Mouse (Mus musculus): ENCODE data around the gene Smdt1. TPM values are rescaled to one million over a fixed set of nuclear protein-coding genes. Genes with fewer than 3 reads are reported as not detected.

The Smdt1 gene
- polyA plus RNA-seq (2012): 111 and 132 TPM in 2 replicates

DNA sequence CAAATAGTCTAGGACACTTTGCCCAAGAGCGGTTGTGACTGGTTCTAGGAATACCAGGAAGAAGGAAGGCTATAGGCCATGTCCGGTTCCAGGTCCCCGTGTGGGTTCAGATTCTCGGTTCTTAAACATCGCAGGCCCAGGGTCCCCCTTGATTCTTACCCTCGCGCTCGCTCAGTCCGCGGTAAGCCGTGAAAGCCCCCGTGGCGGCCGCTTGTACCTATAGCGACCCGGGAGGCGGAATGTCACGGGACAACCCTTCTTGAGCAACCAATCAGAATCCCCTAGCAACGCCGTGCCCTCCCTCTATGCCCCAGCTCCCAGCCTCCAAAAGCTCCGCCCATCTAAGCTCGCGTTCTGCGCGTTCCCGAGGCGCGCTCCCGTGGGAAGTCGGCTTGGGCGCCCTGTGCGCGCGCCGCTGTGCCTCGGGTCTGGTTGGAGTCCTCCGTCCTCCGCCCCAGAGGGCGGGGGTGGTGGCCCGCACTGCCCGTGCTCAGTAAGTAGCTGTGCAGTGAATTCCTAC lies at the start of gene Smdt1, which contains the start of the genes Naga and Pheta2:
Smdt1 (plus strand) TSS at position 367 of the 520 bp plus-strand sequence.
Naga (minus strand) TSS at position 333 of the 520 bp plus-strand sequence.
Pheta2 (plus strand) TSS at position 350 of the 520 bp plus-strand sequence.
- TF ChIP-seq GATA1 (IDR thresholded peaks at IDR 0.05; ENCODE audit: low read length): no peak

GRCm38 (mm10) chr15:82290252-82290651 lies 48.5 kb upstream of the Smdt1 start:
- no peak for TF ChIP-seq GATA1 (IDR thresholded peaks at IDR 0.05; ENCODE audit: low read length)

- TF ChIP-seq GATA1 (IDR thresholded peaks at IDR 0.05; ENCODE audit: low read length): no peak
Observed at GRCm38 (mm10) chr15:82292851-82293250, 45.9 kb upstream of the Smdt1 start.

DNA sequence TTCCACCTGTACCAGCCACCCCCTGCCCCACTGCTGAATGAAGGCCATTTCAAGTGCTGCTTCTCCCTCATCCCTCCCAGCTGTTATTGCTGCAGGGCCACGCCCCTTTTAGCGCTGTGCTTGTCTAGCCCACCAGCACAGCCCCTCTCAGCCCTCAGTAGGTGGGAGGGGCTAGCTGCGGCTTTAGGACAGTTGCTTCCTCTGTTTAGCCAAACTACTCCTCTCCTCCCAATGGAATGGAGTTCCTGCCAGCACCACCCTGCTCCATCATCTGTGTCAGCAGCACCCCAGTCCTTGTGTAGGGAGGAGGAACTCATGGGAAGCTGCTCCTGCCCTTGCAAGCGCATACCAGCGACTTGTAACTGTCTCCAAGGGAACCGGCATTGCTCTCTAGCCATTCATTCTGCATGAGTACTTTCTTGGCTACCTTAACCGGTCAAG lies 45.5 kb upstream of the Smdt1 start:
- no peak for TF ChIP-seq GATA1 (IDR thresholded peaks at IDR 0.05; ENCODE audit: low read length)

GRCm38 (mm10) chr15:82294059-82294458 lies 44.7 kb upstream of the Smdt1 start:
- no peak for TF ChIP-seq GATA1 (IDR thresholded peaks at IDR 0.05; ENCODE audit: low read length)

GRCm38 (mm10) chr15:82298764-82299561 lies 39.8 kb upstream of the Smdt1 start, which contains the start of gene Wbp2nl:
Wbp2nl (plus strand) TSS chr15:82298954.
- TF ChIP-seq GATA1 (IDR thresholded peaks at IDR 0.05; ENCODE audit: low read length): no peak

- TF ChIP-seq GATA1 (IDR thresholded peaks at IDR 0.05; ENCODE audit: low read length): no peak
Observed at GRCm38 (mm10) chr15:82307107-82307506, 31.7 kb upstream of the Smdt1 start.

DNA sequence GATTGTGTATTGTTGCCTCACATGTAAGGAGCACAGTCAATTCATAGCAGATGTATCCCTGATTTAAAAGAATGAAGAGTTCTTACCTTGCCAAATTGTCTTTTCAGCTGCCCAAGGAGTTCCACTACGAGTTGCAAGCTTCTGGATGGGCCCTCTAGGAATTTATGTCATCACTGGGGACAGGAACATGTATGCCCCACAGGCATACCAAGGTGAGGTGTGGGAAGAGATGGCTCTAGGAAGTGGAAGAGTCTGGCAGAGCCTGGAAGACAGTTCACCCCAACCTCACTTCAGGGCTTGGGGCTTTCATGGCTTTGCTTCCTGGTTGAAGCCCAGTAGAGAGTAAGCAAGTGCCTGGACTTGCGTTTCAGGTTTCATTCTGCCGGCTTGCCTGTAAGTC lies 30.3 kb upstream of the Smdt1 start:
- TF ChIP-seq GATA1 (IDR thresholded peaks at IDR 0.05; ENCODE audit: low read length): no peak

- TF ChIP-seq GATA1 (IDR thresholded peaks at IDR 0.05; ENCODE audit: low read length): no peak
Observed at GRCm38 (mm10) chr15:82317839-82318238, 20.9 kb upstream of the Smdt1 start.

GRCm38 (mm10) chr15:82319613-82320012 lies 19.1 kb upstream of the Smdt1 start:
- TF ChIP-seq GATA1 (IDR thresholded peaks at IDR 0.05; ENCODE audit: low read length): no peak

DNA sequence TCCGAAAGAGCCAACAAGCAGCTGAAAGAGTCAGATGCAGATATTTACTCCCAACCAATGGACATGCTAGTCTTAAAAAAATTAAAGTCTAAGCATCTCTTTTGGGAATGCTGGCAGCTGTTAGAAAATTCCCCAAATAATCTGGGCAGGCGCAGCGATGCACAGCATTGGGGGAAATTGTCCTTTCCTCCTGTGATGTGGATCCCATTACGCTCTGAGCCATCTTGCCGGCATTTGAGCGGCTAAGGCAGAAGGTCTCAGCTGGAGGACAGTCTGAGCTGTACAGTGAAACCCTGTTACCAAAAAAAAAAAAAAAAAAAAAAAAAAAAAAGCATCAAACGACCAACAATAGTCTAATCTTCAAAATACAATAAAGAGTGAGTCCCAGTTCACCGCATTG lies 16.6 kb upstream of the Smdt1 start:
- no peak for TF ChIP-seq GATA1 (IDR thresholded peaks at IDR 0.05; ENCODE audit: low read length)

- no peak for TF ChIP-seq GATA1 (IDR thresholded peaks at IDR 0.05; ENCODE audit: low read length)
Observed at GRCm38 (mm10) chr15:82325382-82325781, 13.4 kb upstream of the Smdt1 start.

DNA sequence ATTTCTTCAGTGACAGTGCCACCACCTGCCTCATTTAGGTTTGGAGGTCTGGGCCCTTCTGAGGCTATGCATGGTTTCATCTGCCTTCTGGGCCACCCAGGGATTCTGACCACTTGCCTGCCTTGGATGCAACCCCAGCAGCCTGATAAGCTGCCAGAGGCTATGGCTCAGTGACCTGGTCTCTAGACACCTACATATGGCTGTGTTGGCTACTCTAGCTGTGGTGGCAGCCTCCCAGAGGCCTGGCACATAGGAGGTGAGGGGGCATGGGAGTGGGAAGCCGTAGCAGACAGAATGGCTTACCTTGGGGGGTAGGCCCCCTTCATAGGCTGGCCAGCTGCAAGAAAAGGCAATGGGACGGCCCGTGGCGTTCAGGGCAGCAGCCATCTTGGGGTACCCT lies 3.6 kb upstream of the Smdt1 start:
- TF ChIP-seq GATA1 (IDR thresholded peaks at IDR 0.05; ENCODE audit: low read length): no peak

DNA sequence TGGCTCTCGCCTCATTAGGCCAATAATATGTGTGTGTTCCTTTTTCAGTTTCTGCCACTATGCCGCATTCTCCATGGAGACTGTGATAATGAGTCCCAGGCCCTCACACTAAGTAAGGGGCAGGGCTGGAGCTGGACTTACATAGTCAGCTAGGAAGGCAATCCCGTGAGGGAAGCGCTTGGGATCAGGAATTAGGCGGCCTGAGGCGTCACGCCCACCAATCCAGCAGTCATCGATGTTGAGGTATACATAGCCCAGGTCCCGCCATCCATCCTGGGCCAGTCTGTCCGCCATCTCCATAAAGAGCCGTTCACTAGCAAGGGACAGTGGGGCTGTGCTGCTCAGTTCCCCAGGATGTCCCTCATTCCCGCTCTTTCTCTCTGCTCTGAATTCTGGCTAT lies 2.1 kb upstream of the Smdt1 start:
- no peak for TF ChIP-seq GATA1 (IDR thresholded peaks at IDR 0.05; ENCODE audit: low read length)

DNA sequence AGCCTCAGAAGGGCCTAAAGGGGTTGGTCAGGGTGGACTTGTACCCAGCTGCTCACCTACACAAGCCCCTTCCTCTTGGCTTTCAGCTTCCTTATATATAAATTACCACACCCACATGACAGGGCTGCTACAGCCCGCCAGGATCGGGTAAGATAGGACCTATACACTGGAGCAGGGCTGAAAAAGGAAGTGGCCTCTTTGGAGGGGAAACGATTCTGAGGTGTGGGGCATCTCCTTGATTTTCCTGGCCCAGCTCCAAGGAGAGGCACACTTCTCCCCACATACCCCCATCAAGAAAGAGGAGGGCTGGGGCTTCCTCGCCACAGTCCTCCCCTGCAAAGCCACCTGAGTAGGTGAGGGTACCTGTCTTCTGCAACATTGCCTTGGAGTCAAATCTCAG lies 884 bp upstream of the Smdt1 start:
- no peak for TF ChIP-seq GATA1 (IDR thresholded peaks at IDR 0.05; ENCODE audit: low read length)

DNA sequence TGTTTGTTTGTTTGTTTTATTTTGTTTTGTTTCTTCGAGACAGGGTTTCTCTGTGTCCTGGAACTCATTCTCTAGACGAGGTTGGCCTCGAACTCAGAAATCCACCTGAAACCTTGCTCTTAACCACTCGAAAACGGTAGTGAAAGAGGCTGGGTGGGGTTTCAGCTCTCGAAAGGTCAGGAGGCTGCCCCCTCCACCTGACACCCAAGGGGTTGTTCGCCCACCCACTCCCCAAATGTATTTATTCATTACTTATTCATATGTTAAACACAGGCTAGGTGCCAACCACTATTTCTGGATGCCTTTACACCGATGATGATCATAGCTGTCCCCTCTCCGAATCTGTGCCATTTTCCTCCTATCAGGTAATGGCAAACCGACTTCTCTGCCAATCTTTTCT lies 391 bp downstream of the Smdt1 start:
- TF ChIP-seq GATA1 (IDR thresholded peaks at IDR 0.05; ENCODE audit: low read length): no peak

All from G1E-ER4 (cell line).